Mouse (Mus musculus): Measurements from ENCODE around the gene Slc7a11. TPM values are rescaled to one million over a fixed set of nuclear protein-coding genes. Genes with fewer than 3 reads are reported as not detected.

Gene Slc7a11
- total and polyA plus RNA-seq, 2 experiments from 2014 or later = 0.04 to 0.08 TPM

GRCm38 (mm10) chr3:50367175-50367574 is 76.2 kb downstream of the Slc7a11 start:
- TF ChIP-seq CTCF (IDR thresholded peaks at IDR 0.05; ENCODE audit: low read depth) = no peak
- TF ChIP-seq EP300 (IDR thresholded peaks at IDR 0.05; ENCODE audit: low read depth) = no peak
- H3K4me1 ChIP-seq (ENCODE audit: control insufficient read depth, insufficient read depth) = no peaks in the 10 kb centered on the region
- no peaks in the 10 kb centered on the region for H3K9me3 ChIP-seq (replicated peaks; ENCODE audit: control insufficient read depth, low read length)
- no peak for ATAC-seq (ENCODE audit: insufficient read depth, low read depth)
- no peaks in the 10 kb centered on the region for H3K36me3 ChIP-seq (replicated peaks; ENCODE audit: control insufficient read depth, insufficient read depth, low read length)
- no peak overlapping the region for H3K27ac ChIP-seq (ENCODE audit: low read depth)
- H3K27me3 ChIP-seq (ENCODE audit: control insufficient read depth, insufficient read depth, low read length) = no peaks in the 10 kb centered on the region
- no peak overlapping the region for H3K9ac ChIP-seq (replicated peaks; ENCODE audit: low read depth, low read length)
- H3K4me3 ChIP-seq (ENCODE audit: low read depth, low read length) = no peak overlapping the region
- DNase-seq (ENCODE audit: low spot score) = no peak
- no peak overlapping the region for H3K4me2 ChIP-seq (ENCODE audit: low read depth, low read length)
- WGBS = 64% methylated on average over 3 of the region's 3 CpGs

- DNase-seq (ENCODE audit: low spot score) = no peak
- no peak overlapping the region for H3K4me3 ChIP-seq (ENCODE audit: low read depth, low read length)
- H3K27ac ChIP-seq (ENCODE audit: low read depth) = no peak overlapping the region
- WGBS = 86% methylated on average over 3 of the region's 3 CpGs
- no peak for TF ChIP-seq CTCF (IDR thresholded peaks at IDR 0.05; ENCODE audit: low read depth)
- TF ChIP-seq EP300 (IDR thresholded peaks at IDR 0.05; ENCODE audit: low read depth) = no peak
- H3K9ac ChIP-seq (replicated peaks; ENCODE audit: low read depth, low read length) = no peak overlapping the region
- no peaks in the 10 kb centered on the region for H3K27me3 ChIP-seq (ENCODE audit: control insufficient read depth, insufficient read depth, low read length)
- no peaks in the 10 kb centered on the region for H3K4me1 ChIP-seq (ENCODE audit: control insufficient read depth, insufficient read depth)
- ATAC-seq (ENCODE audit: insufficient read depth, low read depth) = no peak
- no peaks in the 10 kb centered on the region for H3K9me3 ChIP-seq (replicated peaks; ENCODE audit: control insufficient read depth, low read length)
- no peak overlapping the region for H3K4me2 ChIP-seq (ENCODE audit: low read depth, low read length)
- no peaks in the 10 kb centered on the region for H3K36me3 ChIP-seq (replicated peaks; ENCODE audit: control insufficient read depth, insufficient read depth, low read length)
Measured at GRCm38 (mm10) chr3:50363659-50364058, 79.8 kb downstream of the Slc7a11 start.

- peak; percentile 55; the same call in 1 of the 2 replicates for ATAC-seq (ENCODE audit: insufficient read depth, low read depth)
- H3K4me1 ChIP-seq (ENCODE audit: control insufficient read depth, insufficient read depth) = no peaks in the 10 kb centered on the region
- no peaks in the 10 kb centered on the region for H3K9me3 ChIP-seq (replicated peaks; ENCODE audit: control insufficient read depth, low read length)
- no peak overlapping the region for H3K4me2 ChIP-seq (ENCODE audit: low read depth, low read length)
- no peak overlapping the region for H3K27ac ChIP-seq (ENCODE audit: low read depth)
- H3K9ac ChIP-seq (replicated peaks; ENCODE audit: low read depth, low read length) = no peak overlapping the region
- no peaks in the 10 kb centered on the region for H3K36me3 ChIP-seq (replicated peaks; ENCODE audit: control insufficient read depth, insufficient read depth, low read length)
- WGBS = 26% methylated on average over 1 of the region's 1 CpGs
- no peak for TF ChIP-seq CTCF (IDR thresholded peaks at IDR 0.05; ENCODE audit: low read depth)
- no peak for TF ChIP-seq EP300 (IDR thresholded peaks at IDR 0.05; ENCODE audit: low read depth)
- H3K27me3 ChIP-seq (ENCODE audit: control insufficient read depth, insufficient read depth, low read length) = no peaks in the 10 kb centered on the region
- H3K4me3 ChIP-seq (ENCODE audit: low read depth, low read length) = no peak overlapping the region
- DNase-seq (ENCODE audit: low spot score) = peak; percentile 8
Measured at GRCm38 (mm10) chr3:50347081-50347480, 96.3 kb downstream of the Slc7a11 start.

- Histone ChIP-seq H3K4me1 (ENCODE audit: control insufficient read depth, insufficient read depth) (no peaks in the 10 kb centered on the region), H3K4me3 (ENCODE audit: low read depth, low read length) (no peak overlapping the region), H3K27me3 (ENCODE audit: control insufficient read depth, insufficient read depth, low read length) (no peaks in the 10 kb centered on the region), H3K9ac (replicated peaks; ENCODE audit: low read depth, low read length) (no peak overlapping the region), H3K36me3 (replicated peaks; ENCODE audit: control insufficient read depth, insufficient read depth, low read length) (no peaks in the 10 kb centered on the region), H3K27ac (ENCODE audit: low read depth) (no peak overlapping the region), H3K9me3 (replicated peaks; ENCODE audit: control insufficient read depth, low read length) (no peaks in the 10 kb centered on the region), H3K4me2 (ENCODE audit: low read depth, low read length) (no peak overlapping the region)
- no peak for DNase-seq (ENCODE audit: low spot score)
- WGBS = 81% methylated on average over 1 of the region's 1 CpGs
- no peak for ATAC-seq (ENCODE audit: insufficient read depth, low read depth)
- TF ChIP-seq CTCF (IDR thresholded peaks at IDR 0.05; ENCODE audit: low read depth) = no peak
- TF ChIP-seq EP300 (IDR thresholded peaks at IDR 0.05; ENCODE audit: low read depth) = no peak
Measured at GRCm38 (mm10) chr3:50344411-50344810, 99.0 kb downstream of the Slc7a11 start.

- Histone ChIP-seq H3K9ac (replicated peaks; ENCODE audit: low read depth, low read length) (no peak overlapping the region), H3K27ac (ENCODE audit: low read depth) (no peak overlapping the region), H3K4me2 (ENCODE audit: low read depth, low read length) (no peak overlapping the region), H3K9me3 (replicated peaks; ENCODE audit: control insufficient read depth, low read length) (no peaks in the 10 kb centered on the region), H3K36me3 (replicated peaks; ENCODE audit: control insufficient read depth, insufficient read depth, low read length) (no peaks in the 10 kb centered on the region), H3K4me3 (ENCODE audit: low read depth, low read length) (no peak overlapping the region), H3K4me1 (ENCODE audit: control insufficient read depth, insufficient read depth) (no peaks in the 10 kb centered on the region), H3K27me3 (ENCODE audit: control insufficient read depth, insufficient read depth, low read length) (no peaks in the 10 kb centered on the region)
- TF ChIP-seq EP300 (IDR thresholded peaks at IDR 0.05; ENCODE audit: low read depth) = no peak
- TF ChIP-seq CTCF (IDR thresholded peaks at IDR 0.05; ENCODE audit: low read depth) = no peak
- 62% methylated on average over 8 of the region's 8 CpGs for WGBS
- no peak for ATAC-seq (ENCODE audit: insufficient read depth, low read depth)
- no peak for DNase-seq (ENCODE audit: low spot score)
Measured at GRCm38 (mm10) chr3:50324524-50324923, 118.9 kb downstream of the Slc7a11 start.

- Histone ChIP-seq H3K27me3 (ENCODE audit: control insufficient read depth, insufficient read depth, low read length) (no peaks in the 10 kb centered on the region), H3K9ac (replicated peaks; ENCODE audit: low read depth, low read length) (no peak overlapping the region), H3K9me3 (replicated peaks; ENCODE audit: control insufficient read depth, low read length) (no peaks in the 10 kb centered on the region), H3K4me3 (ENCODE audit: low read depth, low read length) (no peak overlapping the region), H3K4me2 (ENCODE audit: low read depth, low read length) (no peak overlapping the region), H3K4me1 (ENCODE audit: control insufficient read depth, insufficient read depth) (no peaks in the 10 kb centered on the region), H3K27ac (ENCODE audit: low read depth) (no peak overlapping the region), H3K36me3 (replicated peaks; ENCODE audit: control insufficient read depth, insufficient read depth, low read length) (no peaks in the 10 kb centered on the region)
- DNase-seq (ENCODE audit: low spot score) (no peak), ATAC-seq (ENCODE audit: insufficient read depth, low read depth) (no peak)
- 91% methylated on average over 7 of the region's 7 CpGs for WGBS
- TF ChIP-seq EP300 (IDR thresholded peaks at IDR 0.05; ENCODE audit: low read depth) (no peak), CTCF (IDR thresholded peaks at IDR 0.05; ENCODE audit: low read depth) (no peak)
Measured at GRCm38 (mm10) chr3:50323881-50324280, 119.5 kb downstream of the Slc7a11 start.

Measured in heart, postnatal 0 days (tissue).